Mouse (Mus musculus) megakaryocyte, embryonic 14.5 days (primary cell): ENCODE measurements around the gene Tomm40l.

Source experiments
- FLI1 ChIP-seq: IDR thresholded peaks from 2 replicates; pipeline ENCODE4 v1.6.1; 2012; ENCODE audit warnings: low read length, inconsistent platforms, mixed read lengths
- GATA1 ChIP-seq: IDR thresholded peaks from 3 replicates; pipeline ENCODE4 v1.6.1; 2012; ENCODE audit warnings: mixed read lengths, low read length, inconsistent platforms, borderline replicate concordance

GRCm38 (mm10) chr1:171183025-171183424 is 39.3 kb downstream of the Tomm40l start:
- TF ChIP-seq GATA1, result no peak
- no peak for TF ChIP-seq FLI1
